Mouse (Mus musculus): Measurements from ENCODE around the gene Elovl2.
A peak's percentile ranks its signal among the peaks of the same experiment; 100 is the strongest.

Gene Elovl2

GRCm38 (mm10) chr13:41145433-41145970 is 74.7 kb downstream of the Elovl2 start:
- DNase-seq (ENCODE audit: low read depth, low spot score): no peak

- DNase-seq (ENCODE audit: low read depth, low spot score): peak; percentile 59
Measured at GRCm38 (mm10) chr13:41134901-41135300, 85.3 kb downstream of the Elovl2 start.
